Mouse (Mus musculus) kidney, adult 11 months (tissue): ENCODE measurements at regions not wholly inside any gene's neighbourhood (a gene's known extent, or its start where the extent isn't known, plus 50 kb on each side); places are given as distances from the start of the nearest gene placed in this dataset.

Source experiments
- DNase-seq: peaks from one replicate; pipeline ENCODE4 v3.0.0; 2022

GRCm38 (mm10) chr1:118741286-118741685 is 113.5 kb downstream of the Tfcp2l1 start:
- DNase-seq: peak; percentile 52

GRCm38 (mm10) chr1:118748196-118748595 is 120.5 kb downstream of the Tfcp2l1 start:
- DNase-seq: peak; percentile 56

GRCm38 (mm10) chr1:118752869-118753268 is 125.1 kb downstream of the Tfcp2l1 start:
- no peak for DNase-seq

GRCm38 (mm10) chr1:118756171-118756865 is 128.6 kb downstream of the Tfcp2l1 start:
- peak; percentile 81 for DNase-seq

- no peak for DNase-seq
These were observed 129.7 kb downstream of the Tfcp2l1 start for GRCm38 (mm10) chr1:118757340-118758030.

GRCm38 (mm10) chr1:118758031-118758400 is 130.3 kb downstream of the Tfcp2l1 start:
- DNase-seq: no peak

- peak; percentile 63 for DNase-seq
These were observed 131.6 kb downstream of the Tfcp2l1 start for GRCm38 (mm10) chr1:118759141-118759932.

- DNase-seq: peak; percentile 29
These were observed 137.8 kb downstream of the Tfcp2l1 start for GRCm38 (mm10) chr1:118765525-118765924.

- no peak for DNase-seq
These were observed 141.1 kb downstream of the Tfcp2l1 start for GRCm38 (mm10) chr1:118768831-118769230.

- DNase-seq: peak; percentile 49
These were observed 144.5 kb downstream of the Tfcp2l1 start for GRCm38 (mm10) chr1:118772261-118772660.

GRCm38 (mm10) chr1:118776594-118777441 is 149.1 kb downstream of the Tfcp2l1 start:
- DNase-seq: no peak
